Comparison of ENCODE assay signal across 8 mouse cellular contexts in genomic region chr15:62953215-62953941, GRCm38 (mm10).
DNase-seq lines count a peak whose midpoint lies in the region; ATAC-seq lines count a peak whose summit lies in the region.

No protein-coding gene starts in this region.

- no peak overlapping the region for H3K4me3 ChIP-seq in kidney, embryonic 16.5 days (ENCODE audit: low read length)
- H3K4me3 ChIP-seq in embryonic facial prominence, embryonic 15.5 days (replicated peaks): no peak overlapping the region
- no peak overlapping the region for H3K4me3 ChIP-seq in limb, embryonic 15.5 days

- 51% methylated on average over 6 of the region's 6 CpGs for WGBS in kidney, embryonic 16.5 days
- 28% methylated on average over 6 of the region's 6 CpGs for WGBS in embryonic facial prominence, embryonic 15.5 days
- 38% methylated on average over 6 of the region's 6 CpGs for WGBS in limb, embryonic 15.5 days

- H3K9me3 ChIP-seq in kidney, embryonic 16.5 days (ENCODE audit: low read length): no peaks in the 10 kb centered on the region
- H3K9me3 ChIP-seq in embryonic facial prominence, embryonic 15.5 days (replicated peaks): no peaks in the 10 kb centered on the region
- H3K9me3 ChIP-seq in limb, embryonic 15.5 days: no peaks in the 10 kb centered on the region

- H3K27ac ChIP-seq in kidney, embryonic 16.5 days (ENCODE audit: low read length): peak overlapping the region; percentile 46; the same call in 1 of the 2 replicates
- H3K27ac ChIP-seq in embryonic facial prominence, embryonic 15.5 days (replicated peaks): peak overlapping the region; percentile 83
- H3K27ac ChIP-seq in limb, embryonic 15.5 days: peak overlapping the region; percentile 62

- no peak overlapping the region for H3K4me2 ChIP-seq in kidney, embryonic 16.5 days (replicated peaks; ENCODE audit: low read depth, low read length)
- H3K4me2 ChIP-seq in embryonic facial prominence, embryonic 15.5 days (replicated peaks): no peak overlapping the region
- H3K4me2 ChIP-seq in limb, embryonic 15.5 days: no peak overlapping the region

- no peak overlapping the region for H3K9ac ChIP-seq in kidney, embryonic 16.5 days (replicated peaks; ENCODE audit: low read length)
- H3K9ac ChIP-seq in embryonic facial prominence, embryonic 15.5 days: no peak overlapping the region
- H3K9ac ChIP-seq in limb, embryonic 15.5 days: no peak overlapping the region

- ATAC-seq in kidney, embryonic 16.5 days (ENCODE audit: low FRiP score, low TSS enrichment): peak; percentile 35; the same call in 1 of the 2 replicates
- ATAC-seq in embryonic facial prominence, embryonic 15.5 days (ENCODE audit: insufficient number of reproducible peaks, low FRiP score, low TSS enrichment, low read depth): peak; percentile 80
- ATAC-seq in limb, embryonic 15.5 days (ENCODE audit: insufficient number of reproducible peaks, low FRiP score, low TSS enrichment, low read depth): no peak

- peak; percentile 7 for DNase-seq in embryo, embryonic 10.5 days (ENCODE audit: low spot score)
- DNase-seq in embryo, embryonic 9.5 days (ENCODE audit: extremely low spot score): no peak
- no peak for DNase-seq in kidney, adult 8-10 months
- no peak for DNase-seq in thymus, postnatal 14 days
- no peak for DNase-seq in thymus, adult 18-20 months

- H3K27me3 ChIP-seq in kidney, embryonic 16.5 days (ENCODE audit: insufficient read depth, low read length): no peaks in the 10 kb centered on the region
- H3K27me3 ChIP-seq in embryonic facial prominence, embryonic 15.5 days: no peaks in the 10 kb centered on the region
- H3K27me3 ChIP-seq in limb, embryonic 15.5 days: no peaks in the 10 kb centered on the region

- H3K4me1 ChIP-seq in kidney, embryonic 16.5 days (ENCODE audit: insufficient read depth, low read length): peaks cover 11% of the 10 kb centered on the region; the same call in 1 of the 2 replicates
- peaks cover 23% of the 10 kb centered on the region; the same call in 1 of the 2 replicates for H3K4me1 ChIP-seq in embryonic facial prominence, embryonic 15.5 days
- no peaks in the 10 kb centered on the region; the same call in 1 of the 2 replicates for H3K4me1 ChIP-seq in limb, embryonic 15.5 days

- H3K36me3 ChIP-seq in kidney, embryonic 16.5 days (ENCODE audit: insufficient read depth, low read length): no peaks in the 10 kb centered on the region
- H3K36me3 ChIP-seq in embryonic facial prominence, embryonic 15.5 days: no peaks in the 10 kb centered on the region
- H3K36me3 ChIP-seq in limb, embryonic 15.5 days: no peaks in the 10 kb centered on the region
